Mouse (Mus musculus): ENCODE measurements around the gene Cox15. TPM values are rescaled to one million over a fixed set of nuclear protein-coding genes. Genes with fewer than 3 reads are reported as not detected.

Gene Cox15
- total RNA-seq, 4 experiments from 2014 or later, result 13.6 to 24.6 (median 14.7) TPM

DNA sequence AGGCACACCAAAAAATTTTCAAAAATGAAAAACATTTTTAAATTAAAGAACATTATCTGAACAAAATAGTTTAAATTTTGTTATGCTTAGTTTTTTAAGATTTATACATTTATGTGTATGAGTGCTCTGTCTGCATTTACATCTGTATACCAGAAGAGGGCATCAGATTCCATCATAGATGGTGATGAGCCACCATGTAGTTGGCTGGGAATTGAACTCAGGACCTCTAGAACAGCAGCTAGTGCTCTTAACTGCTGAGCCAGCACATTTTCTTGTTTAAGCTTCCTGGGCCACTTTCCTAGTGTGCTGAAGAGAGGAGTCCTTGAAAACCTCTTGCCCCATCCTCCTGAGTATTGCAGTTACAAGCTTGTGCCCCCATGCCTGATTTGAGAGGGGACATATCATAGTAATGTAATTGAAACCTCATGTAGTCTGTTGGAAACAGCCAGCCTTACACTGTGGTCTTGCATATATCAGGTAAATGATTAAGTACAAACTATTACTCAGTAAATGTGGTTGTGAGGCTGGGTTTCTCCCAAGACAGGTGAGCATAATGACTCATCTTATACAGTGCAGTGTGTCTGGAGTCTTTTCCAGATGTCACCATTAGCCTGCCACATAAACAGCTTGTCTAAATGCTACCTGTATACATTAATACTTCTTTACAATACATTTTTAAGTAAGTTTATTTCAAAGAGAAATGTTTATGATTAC lies 8.9 kb upstream of the Cox15 start:
- DNase-seq (ENCODE audit: low spot score in 2 of 2), result no peak

- peak in 1 of 2 experiments; percentile 51 for DNase-seq (ENCODE audit: low spot score in 2 of 2)
These were observed 7.7 kb upstream of the Cox15 start for GRCm38 (mm10) chr19:43760504-43760903.

- DNase-seq (ENCODE audit: low spot score in 2 of 2), result no peak
These were observed 2.1 kb upstream of the Cox15 start for GRCm38 (mm10) chr19:43754872-43755271.

- DNase-seq (ENCODE audit: low spot score in 2 of 2), result no peak
These were observed 1.4 kb upstream of the Cox15 start for GRCm38 (mm10) chr19:43754237-43754636.

- DNase-seq (ENCODE audit: low spot score in 2 of 2), result peak; percentile 84 to 89
These were observed 531 bp upstream of the Cox15 start for GRCm38 (mm10) chr19:43753226-43753835.

GRCm38 (mm10) chr19:43750008-43750407 lies 2.8 kb downstream of the Cox15 start:
- DNase-seq (ENCODE audit: low spot score in 2 of 2), result no peak

DNA sequence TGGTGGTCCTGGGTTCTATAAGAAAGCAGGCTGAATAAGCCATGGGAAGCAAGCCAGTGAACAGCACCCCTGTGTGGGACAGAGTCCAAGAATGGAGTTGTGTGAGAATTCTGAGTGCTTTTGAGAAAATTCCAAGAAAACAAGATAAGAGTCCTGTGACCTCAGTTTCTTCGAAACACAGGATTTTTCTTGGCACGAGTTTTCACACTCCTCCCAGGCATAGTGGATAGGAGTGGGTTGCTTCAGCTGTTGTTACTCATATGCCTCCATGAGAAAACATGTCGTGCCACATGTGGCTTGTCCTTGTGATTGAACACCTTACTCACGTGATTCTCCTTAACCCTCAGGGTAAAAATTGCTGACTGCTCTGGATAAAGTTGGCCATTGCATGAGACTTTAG lies 4.9 kb downstream of the Cox15 start:
- no peak for DNase-seq (ENCODE audit: low spot score in 2 of 2)

DNA sequence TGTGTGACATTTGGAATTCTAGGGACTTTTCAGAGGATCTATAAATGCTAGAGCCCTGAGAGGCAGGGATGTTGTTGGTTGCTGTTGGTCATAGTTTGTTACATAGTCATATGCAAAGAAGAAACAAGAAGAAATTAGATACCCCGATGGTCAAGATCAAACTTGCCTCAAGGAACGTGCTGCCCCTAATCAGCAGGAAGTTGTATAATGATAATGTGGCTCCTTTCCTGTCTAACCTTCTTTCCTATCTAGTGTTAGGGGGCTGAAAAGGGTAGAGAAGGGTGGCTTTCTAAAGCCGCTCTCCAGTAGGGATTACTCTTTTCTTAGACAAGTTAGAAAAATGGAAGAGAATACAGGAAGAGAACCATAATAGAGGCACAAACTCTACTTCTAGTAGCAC lies 7.1 kb downstream of the Cox15 start:
- no peak for DNase-seq (ENCODE audit: low spot score in 2 of 2)

GRCm38 (mm10) chr19:43743401-43743800 lies 9.4 kb downstream of the Cox15 start:
- DNase-seq (ENCODE audit: low spot score in 2 of 2), result no peak

DNA sequence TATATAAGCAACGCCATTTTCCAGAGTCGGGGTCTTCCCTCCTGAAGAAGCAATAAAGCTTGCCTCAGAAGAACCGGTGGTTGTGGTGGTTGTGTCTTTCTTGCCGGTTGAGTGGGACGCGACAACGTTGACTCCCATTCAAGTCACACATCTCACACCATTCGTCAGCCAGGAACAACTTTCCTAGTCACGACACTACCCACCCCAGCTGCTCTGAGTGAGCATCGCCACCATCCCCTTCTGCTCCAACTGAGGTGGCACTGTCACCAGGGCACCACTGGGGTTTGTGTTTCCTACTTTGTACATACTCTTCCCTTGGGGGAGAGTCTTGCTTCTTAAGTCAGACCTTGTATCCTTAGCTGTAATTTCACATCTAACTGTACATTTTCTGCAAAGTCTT lies 14.4 kb downstream of the Cox15 start:
- DNase-seq (ENCODE audit: low spot score in 2 of 2), result no peak

- no peak for DNase-seq (ENCODE audit: low spot score in 2 of 2)
These were observed 21.6 kb downstream of the Cox15 start for GRCm38 (mm10) chr19:43731157-43731556.

GRCm38 (mm10) chr19:43730037-43730428 lies 22.8 kb downstream of the Cox15 start:
- DNase-seq (ENCODE audit: low spot score in 2 of 2), result no peak

GRCm38 (mm10) chr19:43729296-43730036 lies 23.3 kb downstream of the Cox15 start:
- no peak for DNase-seq (ENCODE audit: low spot score in 2 of 2)

DNA sequence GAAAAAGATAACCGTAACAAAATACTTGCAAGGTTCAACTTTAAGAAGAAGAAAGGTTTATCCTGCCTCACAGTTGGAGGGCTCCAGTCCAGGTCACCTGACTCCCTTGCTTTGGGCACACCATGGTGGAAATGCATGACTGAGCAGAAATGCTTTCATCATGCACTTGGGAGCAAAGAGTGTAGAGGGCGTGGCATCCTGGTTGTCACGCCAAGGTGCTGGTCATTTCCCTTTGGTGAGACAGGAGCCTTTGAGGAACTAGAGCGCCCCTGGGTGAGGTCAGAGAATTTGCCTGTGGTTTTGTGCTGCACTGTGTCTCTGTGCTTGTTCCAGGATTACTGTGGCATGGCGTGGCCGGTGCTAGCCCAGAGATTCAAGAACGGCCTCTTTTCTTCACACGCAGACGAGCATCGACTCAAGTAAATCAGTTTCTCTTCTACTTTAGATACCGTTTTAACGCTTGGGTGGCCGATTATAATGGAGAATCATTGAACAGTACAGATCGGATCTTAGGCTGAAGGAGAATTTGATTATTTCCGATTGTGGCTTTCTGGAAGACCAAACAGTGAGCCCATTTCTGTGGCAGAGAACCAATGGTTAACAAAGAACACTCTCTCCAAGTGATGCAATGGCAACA lies 26.2 kb downstream of the Cox15 start:
- DNase-seq (ENCODE audit: low spot score in 2 of 2), result no peak

DNA sequence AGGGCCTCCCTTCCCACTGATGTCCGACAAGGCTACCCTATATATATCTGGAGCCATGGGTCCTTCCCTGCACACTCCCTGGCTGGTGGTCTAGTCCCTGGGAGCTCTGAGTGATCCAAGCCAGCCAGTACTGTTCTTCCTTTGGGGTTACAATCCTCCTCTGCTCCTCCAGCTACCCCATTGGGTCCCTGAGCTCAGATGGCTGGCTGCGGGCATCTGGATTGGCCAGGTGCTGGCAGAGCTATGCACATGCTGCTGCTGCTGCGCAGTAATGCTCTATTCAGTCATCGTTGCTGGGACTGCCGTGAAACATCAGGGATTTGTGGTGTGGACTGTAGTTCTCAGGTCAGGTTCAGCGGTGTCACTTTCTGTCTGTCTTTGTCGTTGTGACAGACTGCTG lies 28.0 kb downstream of the Cox15 start:
- no peak for DNase-seq (ENCODE audit: low spot score in 2 of 2)

DNA sequence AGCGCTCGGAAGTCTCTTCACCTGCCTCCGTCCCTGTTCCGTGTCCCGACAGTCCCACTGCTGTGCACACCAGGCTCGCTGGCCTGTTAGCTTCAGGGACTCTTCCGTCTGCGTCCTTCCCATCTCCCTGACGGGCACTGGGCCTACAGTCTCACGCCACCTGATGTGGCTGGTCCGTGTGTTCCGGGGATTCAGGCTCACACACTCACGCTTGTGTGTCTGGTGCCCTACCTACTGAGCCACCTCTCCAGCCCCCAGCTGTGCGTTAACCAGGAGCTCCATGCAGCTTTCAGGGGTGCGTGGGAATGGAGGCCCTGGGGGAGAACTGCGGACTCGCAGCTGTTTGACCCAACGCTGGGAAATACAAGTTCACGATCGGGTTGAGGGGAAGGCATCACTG lies 28.6 kb downstream of the Cox15 start:
- DNase-seq (ENCODE audit: low spot score in 2 of 2), result no peak

DNA sequence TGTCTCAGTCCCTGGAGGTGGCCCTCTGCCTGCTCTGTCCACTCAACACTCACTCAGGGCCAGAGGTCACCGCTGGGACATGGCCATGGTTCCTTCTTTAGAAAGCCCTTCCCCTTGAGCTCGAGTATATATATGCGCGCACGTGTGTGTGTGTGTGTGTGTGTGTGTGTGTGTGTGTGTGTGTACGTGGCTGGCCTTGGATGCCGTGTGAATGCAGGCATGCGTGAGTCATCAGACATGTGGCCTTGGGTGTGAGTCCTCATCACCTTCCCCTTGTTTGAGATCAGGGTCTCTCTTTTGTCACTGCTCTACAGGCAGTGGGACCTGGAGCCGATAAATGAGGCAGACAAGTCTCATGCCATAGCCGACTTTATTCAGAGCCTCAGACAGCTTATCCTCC lies 29.3 kb downstream of the Cox15 start:
- no peak for DNase-seq (ENCODE audit: low spot score in 2 of 2)

- no peak for DNase-seq (ENCODE audit: low spot score in 2 of 2)
These were observed 29.9 kb downstream of the Cox15 start for GRCm38 (mm10) chr19:43722891-43723290.

GRCm38 (mm10) chr19:43720061-43720460 lies 32.7 kb downstream of the Cox15 start:
- DNase-seq (ENCODE audit: low spot score in 2 of 2), result no peak

- no peak for DNase-seq (ENCODE audit: low spot score in 2 of 2)
These were observed 40.8 kb downstream of the Cox15 start for GRCm38 (mm10) chr19:43711971-43712370.

DNA sequence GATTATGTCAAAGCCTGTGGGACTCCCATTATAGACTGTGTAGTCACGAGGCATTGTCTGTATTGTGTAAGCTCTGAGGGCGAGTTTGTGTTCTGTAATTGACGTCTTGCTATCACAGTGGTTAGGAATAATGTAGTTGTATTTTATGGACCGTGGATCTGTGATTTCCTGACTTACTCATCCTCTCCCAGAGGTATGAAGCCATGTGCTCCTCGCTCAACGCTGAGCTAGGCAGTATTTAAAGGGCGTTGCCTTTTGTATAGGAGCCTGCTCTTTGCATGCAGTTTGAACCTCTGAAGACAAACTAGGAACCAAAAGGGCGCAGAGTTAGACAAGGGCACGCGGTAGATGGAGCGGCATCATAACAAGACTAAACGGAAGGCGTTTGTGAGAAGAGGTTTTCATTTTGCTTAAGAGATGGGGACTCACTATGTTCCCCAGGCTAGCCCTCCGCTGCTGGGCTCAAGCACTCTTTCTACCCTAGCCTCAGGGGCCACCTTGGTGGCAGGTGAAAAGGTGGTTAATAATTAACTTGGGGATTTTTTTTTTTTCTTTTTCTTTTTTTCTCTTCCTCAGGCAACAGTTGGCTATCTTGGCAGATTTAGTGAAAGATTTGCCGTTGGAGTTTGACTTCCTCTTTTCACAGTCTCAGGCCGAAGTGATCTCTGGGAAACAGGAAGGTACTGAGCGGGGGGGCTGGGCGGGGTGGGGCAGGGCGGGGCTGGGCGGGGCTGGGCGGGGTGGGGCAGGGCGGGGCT lies 41.5 kb downstream of the Cox15 start:
- DNase-seq (ENCODE audit: low spot score in 2 of 2), result no peak

All from layer of hippocampus, adult 8-10 months (tissue).